Mouse (Mus musculus): Measurements from ENCODE around the gene Tcf15. TPM values are rescaled to one million over a fixed set of nuclear protein-coding genes. Genes with fewer than 3 reads are reported as not detected.

The Tcf15 gene
- total RNA-seq, 2 experiments from 2014 or later, result 2.7 to 3.1 TPM

DNA sequence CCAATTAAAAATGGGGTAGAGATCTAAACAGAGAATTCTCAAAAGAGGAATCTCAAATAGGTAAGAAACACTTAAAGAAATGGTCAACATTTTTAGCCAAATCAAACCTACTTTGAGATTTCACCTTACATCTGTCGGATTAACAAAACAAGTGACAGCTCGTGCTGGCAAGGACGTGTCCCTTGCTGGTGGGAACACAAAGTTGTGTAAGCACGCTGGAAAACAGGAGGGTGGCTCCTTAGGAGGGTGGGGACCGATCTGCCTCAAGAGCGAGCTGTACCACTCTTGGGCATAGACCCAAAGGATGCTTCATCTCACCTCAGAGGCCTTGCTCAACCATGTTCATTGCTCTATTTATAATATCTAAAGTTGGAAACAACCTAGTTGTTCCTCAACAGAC, 22.9 kb downstream of the Tcf15 start:
- no peak for DNase-seq (ENCODE audit: low spot score in 2 of 2)

GRCm38 (mm10) chr2:152167851-152168290, 24.5 kb downstream of the Tcf15 start:
- DNase-seq (ENCODE audit: low spot score in 2 of 2), result peak; percentile 57 to 77

GRCm38 (mm10) chr2:152169377-152169776, 26.0 kb downstream of the Tcf15 start:
- DNase-seq (ENCODE audit: low spot score in 2 of 2), result no peak

DNA sequence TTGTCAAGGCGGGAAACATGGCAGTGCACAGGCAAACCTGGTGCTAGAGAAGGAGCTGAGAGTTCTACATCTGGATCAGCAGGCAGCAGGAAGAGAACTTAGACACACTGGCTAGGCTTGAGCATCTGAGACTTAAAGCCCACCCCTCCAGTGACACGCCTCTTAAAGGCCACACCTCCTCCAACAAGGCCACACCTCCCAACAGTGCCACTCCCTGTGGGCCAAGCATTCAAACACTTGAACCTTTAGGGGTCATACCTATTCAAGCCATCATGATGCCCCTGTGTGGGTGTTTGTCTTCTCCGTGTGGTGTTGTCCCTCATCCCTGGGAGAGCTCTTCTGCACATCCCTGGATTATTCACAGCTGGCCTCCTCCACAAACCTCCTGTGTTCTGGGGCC, 31.5 kb downstream of the Tcf15 start:
- no peak for DNase-seq (ENCODE audit: low spot score in 2 of 2)

DNA sequence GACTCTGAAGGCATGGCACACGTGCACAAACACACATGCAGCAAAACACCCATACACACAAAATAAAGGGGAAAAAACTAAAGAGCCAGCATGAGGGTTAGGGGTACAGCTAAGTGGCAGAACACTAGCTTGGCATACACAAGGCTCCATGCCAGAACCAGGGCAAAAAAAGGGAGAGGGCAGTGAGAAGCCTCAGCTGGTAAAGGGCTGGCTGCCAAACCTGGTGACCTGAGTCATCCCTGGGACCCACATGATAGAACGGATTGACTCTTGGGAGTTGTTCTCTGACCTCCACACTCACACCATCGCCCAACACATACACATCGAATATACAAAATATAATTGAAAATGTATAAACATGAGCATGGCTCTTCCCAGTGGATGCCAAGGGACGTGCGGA, 33.3 kb downstream of the Tcf15 start:
- no peak for DNase-seq (ENCODE audit: low spot score in 2 of 2)

DNA sequence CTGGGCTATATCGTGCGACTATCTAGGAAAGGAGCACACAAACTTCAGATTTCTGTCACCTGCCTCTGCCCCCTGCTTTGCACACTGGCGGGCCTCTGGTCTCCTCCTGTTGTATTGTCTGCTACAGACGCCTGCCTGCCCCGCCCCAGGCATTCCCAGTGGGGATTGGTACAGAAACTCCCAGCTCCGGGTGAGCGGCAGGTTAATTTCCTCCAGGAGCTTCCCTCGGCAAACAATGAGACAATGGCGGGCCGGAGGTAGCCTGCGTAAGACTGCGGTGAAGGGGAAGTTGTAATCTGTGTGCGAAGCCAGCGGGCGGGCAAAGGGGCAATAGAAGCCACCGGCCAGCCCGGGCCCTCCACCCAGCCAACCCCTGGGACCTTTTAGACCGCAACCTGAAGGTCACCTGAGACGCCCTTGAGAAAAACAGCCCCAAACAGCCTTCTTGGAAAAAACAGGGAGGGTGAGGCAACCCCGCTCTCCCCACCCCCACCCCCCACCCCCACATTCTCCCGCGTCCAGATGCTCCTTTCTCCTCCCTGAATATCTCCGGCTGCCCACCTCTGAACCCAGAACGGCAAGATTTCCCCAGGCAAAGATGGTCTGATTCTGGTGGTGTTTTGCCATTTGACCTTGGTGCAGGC, 33.9 kb downstream of the Tcf15 start:
- no peak for DNase-seq (ENCODE audit: low spot score in 2 of 2)

- no peak for DNase-seq (ENCODE audit: low spot score in 2 of 2)
These were observed 34.4 kb downstream of the Tcf15 start for GRCm38 (mm10) chr2:152177806-152178170.

- no peak for DNase-seq (ENCODE audit: low spot score in 2 of 2)
These were observed 35.0 kb downstream of the Tcf15 start for GRCm38 (mm10) chr2:152178345-152178744.

DNA sequence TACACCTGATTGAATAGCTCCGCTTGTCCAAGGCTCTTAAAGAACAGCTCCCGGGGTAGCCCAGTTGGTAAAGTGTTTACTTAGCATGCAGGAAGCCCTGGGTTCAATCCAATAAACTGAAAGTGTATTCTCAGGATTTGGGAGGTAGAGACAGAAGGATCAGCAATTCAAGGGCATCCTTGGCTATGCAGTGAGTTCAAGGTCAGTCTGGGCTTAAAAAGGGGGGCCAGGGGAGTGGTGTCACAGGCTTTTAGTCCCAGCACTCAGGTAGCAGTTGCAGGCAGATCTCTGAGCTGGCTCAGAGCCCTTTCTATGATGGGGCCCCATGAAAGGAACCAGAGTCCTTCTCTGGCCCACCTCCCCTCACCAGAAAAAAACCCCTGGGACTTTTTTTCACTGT, 35.9 kb downstream of the Tcf15 start:
- no peak for DNase-seq (ENCODE audit: low spot score in 2 of 2)

DNA sequence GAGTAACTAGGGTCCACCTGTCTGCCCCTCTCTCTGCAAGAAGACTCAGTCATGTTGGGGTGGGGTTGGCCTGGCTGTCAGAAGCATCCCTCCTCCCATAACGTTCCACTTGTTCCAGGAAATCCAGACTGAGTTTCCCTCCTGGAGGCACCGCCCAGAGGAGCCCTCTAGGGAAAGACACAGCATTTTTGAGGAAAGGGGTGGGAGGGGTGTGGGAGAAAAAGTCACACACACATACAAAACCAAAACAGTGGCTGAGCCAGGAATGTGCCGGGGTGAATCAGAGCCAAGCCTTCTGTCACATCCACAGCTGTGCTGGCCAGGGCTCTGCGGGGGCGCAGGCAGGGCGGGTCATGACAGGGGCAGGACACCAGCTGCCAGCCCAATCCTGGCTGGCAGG, 37.0 kb downstream of the Tcf15 start:
- no peak for DNase-seq (ENCODE audit: low spot score in 2 of 2)

DNA sequence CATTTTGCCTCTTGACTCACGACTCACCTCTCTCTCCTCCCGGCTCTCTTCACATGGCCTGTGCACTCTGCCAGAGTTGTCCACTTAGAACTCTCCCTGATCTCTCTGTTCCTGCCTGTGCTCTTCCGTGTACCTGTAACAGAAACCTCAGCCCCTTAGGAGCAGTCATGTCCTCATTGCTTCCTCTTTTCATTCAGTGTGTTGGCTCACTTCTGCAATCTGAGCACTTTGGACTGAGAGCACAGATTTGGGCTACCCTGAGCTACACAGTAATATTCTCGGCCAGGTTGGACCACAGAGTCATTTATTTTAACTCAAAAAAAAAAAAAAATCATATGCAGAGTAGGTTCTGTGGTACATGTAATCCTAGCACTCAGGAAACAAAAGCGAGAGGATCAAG, 43.8 kb downstream of the Tcf15 start:
- no peak for DNase-seq (ENCODE audit: low spot score in 2 of 2)

- DNase-seq (ENCODE audit: low spot score in 2 of 2), result no peak
These were observed 45.9 kb downstream of the Tcf15 start for GRCm38 (mm10) chr2:152189213-152189612.

- DNase-seq (ENCODE audit: low spot score in 2 of 2), result no peak
These were observed 46.3 kb downstream of the Tcf15 start for GRCm38 (mm10) chr2:152189640-152190039.

DNA sequence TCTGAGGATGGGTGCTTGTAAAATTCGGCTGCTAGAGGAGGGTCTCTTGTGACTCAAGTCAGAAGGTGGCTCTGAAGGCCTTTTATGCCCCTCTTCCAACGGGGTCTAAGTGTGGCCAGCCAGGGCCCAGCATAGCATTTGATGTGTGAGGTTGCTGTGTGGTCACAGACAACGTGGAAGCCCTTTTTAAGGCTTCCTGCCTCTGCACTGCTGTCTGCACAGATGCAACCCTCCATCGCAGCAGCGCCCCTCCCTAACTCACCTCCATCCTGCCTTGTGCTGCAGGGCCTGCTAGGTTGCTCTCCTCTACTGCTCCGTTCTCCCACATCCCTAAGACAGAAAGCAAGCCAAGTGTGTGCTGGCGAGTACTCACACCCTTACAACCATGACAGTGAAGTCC, 46.8 kb downstream of the Tcf15 start:
- DNase-seq (ENCODE audit: low spot score in 2 of 2), result no peak

DNA sequence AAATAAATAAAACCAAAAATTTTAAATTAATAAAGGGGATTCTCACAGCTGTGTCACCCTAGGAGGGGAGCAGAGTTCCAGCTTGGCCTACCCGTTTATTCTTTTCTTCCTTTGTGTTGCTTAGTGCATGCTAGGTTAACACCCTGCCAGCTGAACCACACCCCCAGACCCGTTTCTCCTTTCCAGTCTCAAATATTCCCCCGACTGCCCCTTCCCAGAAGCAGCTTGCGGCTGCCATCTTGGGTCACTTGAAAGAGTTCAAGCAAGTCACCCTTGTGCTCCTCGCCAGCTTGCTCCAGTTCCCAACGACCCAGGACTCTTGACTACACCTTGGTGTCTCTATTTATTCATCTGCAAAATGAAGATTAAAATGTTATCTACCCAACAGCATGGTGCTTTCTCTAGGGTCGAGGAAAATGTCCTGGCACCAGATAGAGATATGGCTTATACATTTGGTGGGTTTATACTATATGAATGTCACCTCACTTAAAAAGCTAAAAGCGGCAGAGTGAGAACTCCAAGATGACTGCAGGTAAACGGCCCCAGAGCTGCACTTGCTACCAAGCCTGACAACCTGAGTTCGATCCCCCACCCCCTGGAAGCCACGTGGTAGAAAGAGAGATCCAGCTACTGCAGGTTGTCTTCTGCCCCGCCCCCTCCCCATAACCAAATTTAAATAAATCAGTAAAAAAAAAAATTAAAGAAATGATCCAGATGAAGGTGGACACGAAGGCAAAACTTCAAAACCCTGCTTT, 49.4 kb downstream of the Tcf15 start:
- no peak for DNase-seq (ENCODE audit: low spot score in 2 of 2)

DNA sequence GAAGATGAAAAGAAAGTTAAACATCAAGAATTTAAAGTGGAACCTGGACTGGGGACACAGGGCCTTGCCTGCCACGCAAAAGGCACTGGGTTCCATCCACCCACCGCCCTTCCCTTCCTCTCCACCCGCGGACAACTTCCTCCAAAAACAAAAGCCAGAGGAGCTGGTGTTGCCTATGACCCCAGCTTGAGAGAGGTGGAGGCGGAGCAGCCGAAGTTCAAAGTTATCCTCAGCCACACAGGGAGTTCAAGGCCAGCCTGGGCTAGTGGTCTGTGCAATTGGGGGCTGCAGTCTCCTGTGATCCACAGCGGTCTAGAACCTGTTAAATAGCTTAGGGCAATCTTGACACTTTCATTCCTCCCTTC, 50.0 kb downstream of the Tcf15 start:
- no peak for DNase-seq (ENCODE audit: low spot score in 2 of 2)

GRCm38 (mm10) chr2:152194586-152194985, 51.2 kb downstream of the Tcf15 start:
- no peak for DNase-seq (ENCODE audit: low spot score in 2 of 2)

GRCm38 (mm10) chr2:152196896-152197295, 53.5 kb downstream of the Tcf15 start:
- no peak for DNase-seq (ENCODE audit: low spot score in 2 of 2)

GRCm38 (mm10) chr2:152197301-152197712, 53.9 kb downstream of the Tcf15 start:
- DNase-seq (ENCODE audit: low spot score in 2 of 2), result peak; percentile 66 to 83
